In genomic region chr6:115606461-115606860, GRCm38 (mm10) we compare ENCODE assay signal across 24 mouse cellular contexts. TPM values are rescaled to one million over a fixed set of nuclear protein-coding genes. Genes with fewer than 3 reads are reported as not detected.
DNase-seq lines count a peak whose midpoint lies in the region; ATAC-seq and TF ChIP-seq lines count a peak whose summit lies in the region.
"Had no signal": no experiment of that assay in that cellular context is flagged by ENCODE, and none has a peak within 500 bp of the region (broad histone marks: within the 10 kb centered on the region; RNA-seq: fewer than 3 reads in every experiment).

No protein-coding gene starts in this region.

- H3K27ac ChIP-seq in hindbrain, embryonic 13.5 days: no peak overlapping the region
- H3K27ac ChIP-seq in hindbrain, postnatal 0 days: no peak overlapping the region
- H3K27ac ChIP-seq in forebrain, postnatal 0 days (ENCODE audit: low read depth, low read length): no peak overlapping the region
- H3K27ac ChIP-seq: embryonic facial prominence, embryonic 15.5 days; forebrain, embryonic 10.5 days; heart, adult 2 months; heart, embryonic 15.5 days; hindbrain, embryonic 14.5 days had no signal

- TF ChIP-seq CTCF in hindbrain, postnatal 0 days (IDR thresholded peaks at IDR 0.05; ENCODE audit: low read depth): no peak
- no peak for TF ChIP-seq CTCF in forebrain, postnatal 0 days (IDR thresholded peaks at IDR 0.05; ENCODE audit: low read depth)

- peak; percentile 64 for DNase-seq in adrenal gland, adult 2 months
- no peak for DNase-seq in adrenal gland, postnatal 10 days
- no peak for DNase-seq in hindbrain, postnatal 0 days (ENCODE audit: low spot score)
- peak; percentile 35 for DNase-seq in 3T3-L1 (ENCODE audit: low read depth, low spot score)
- peak; percentile 11 to 28 for DNase-seq in adrenal gland, postnatal 36 days
- DNase-seq in forebrain, postnatal 0 days: no peak
- DNase-seq: cerebellum, adult 8-10 months; cerebellum, postnatal 14 days; embryo, embryonic 11 days; gastrocnemius, postnatal 10 days; heart, adult 2 months; heart, postnatal 14 days had no signal

- H3K27me3 ChIP-seq in hindbrain, embryonic 13.5 days: no peaks in the 10 kb centered on the region
- H3K27me3 ChIP-seq in hindbrain, postnatal 0 days (ENCODE audit: insufficient read depth, low read length): no peaks in the 10 kb centered on the region
- no peaks in the 10 kb centered on the region for H3K27me3 ChIP-seq in forebrain, postnatal 0 days (ENCODE audit: insufficient read depth, low read length)
- H3K27me3 ChIP-seq: CH12.LX; embryonic facial prominence, embryonic 15.5 days; heart, embryonic 15.5 days had no signal

- no peak for ATAC-seq in hindbrain, embryonic 13.5 days (ENCODE audit: low FRiP score)
- ATAC-seq in hindbrain, postnatal 0 days: no peak
- no peak for ATAC-seq in forebrain, postnatal 0 days
- ATAC-seq: forebrain, embryonic 14.5 days; intestine, embryonic 16.5 days had no signal

- H3K9me3 ChIP-seq in hindbrain, embryonic 13.5 days: no peaks in the 10 kb centered on the region
- no peaks in the 10 kb centered on the region for H3K9me3 ChIP-seq in hindbrain, postnatal 0 days (ENCODE audit: low read length)
- H3K9me3 ChIP-seq in forebrain, postnatal 0 days (ENCODE audit: low read length): no peaks in the 10 kb centered on the region
- H3K9me3 ChIP-seq: embryonic facial prominence, embryonic 15.5 days; forebrain, embryonic 10.5 days; heart, embryonic 15.5 days had no signal

- peaks cover 33% of the 10 kb centered on the region for H3K36me3 ChIP-seq in hindbrain, embryonic 13.5 days
- peaks cover 18% of the 10 kb centered on the region for H3K36me3 ChIP-seq in hindbrain, postnatal 0 days (ENCODE audit: insufficient read depth, low read length)
- peaks cover 22% of the 10 kb centered on the region for H3K36me3 ChIP-seq in forebrain, postnatal 0 days (ENCODE audit: insufficient read depth)
- H3K36me3 ChIP-seq: heart, embryonic 15.5 days had no signal

- 88% methylated on average over 1 of the region's 1 CpGs for WGBS in hindbrain, embryonic 13.5 days
- WGBS in hindbrain, postnatal 0 days: 71% methylated on average over 1 of the region's 1 CpGs
- 96% methylated on average over 1 of the region's 1 CpGs for WGBS in forebrain, postnatal 0 days

- H3K4me1 ChIP-seq in hindbrain, embryonic 13.5 days (replicated peaks): peaks cover 24% of the 10 kb centered on the region
- H3K4me1 ChIP-seq in hindbrain, postnatal 0 days (ENCODE audit: insufficient read depth, low read length): peaks cover 10% of the 10 kb centered on the region; the same call in 1 of the 2 replicates
- H3K4me1 ChIP-seq in forebrain, postnatal 0 days (ENCODE audit: insufficient read depth): no peaks in the 10 kb centered on the region

- no peak overlapping the region for H3K4me3 ChIP-seq in hindbrain, embryonic 13.5 days
- H3K4me3 ChIP-seq in hindbrain, postnatal 0 days (ENCODE audit: low read length): no peak overlapping the region
- no peak overlapping the region for H3K4me3 ChIP-seq in forebrain, postnatal 0 days (ENCODE audit: low read depth, low read length)
- H3K4me3 ChIP-seq: embryonic facial prominence, embryonic 15.5 days; erythroblast, embryonic 14.5 days; forebrain, embryonic 10.5 days; heart, adult 2 months; heart, embryonic 15.5 days had no signal

- H3K4me2 ChIP-seq in hindbrain, embryonic 13.5 days: no peak overlapping the region
- no peak overlapping the region for H3K4me2 ChIP-seq in hindbrain, postnatal 0 days (ENCODE audit: low read depth, low read length)
- H3K4me2 ChIP-seq in forebrain, postnatal 0 days (ENCODE audit: low read depth): no peak overlapping the region
- H3K4me2 ChIP-seq: embryonic facial prominence, embryonic 15.5 days; heart, embryonic 11.5 days; heart, embryonic 15.5 days; hindbrain, embryonic 14.5 days had no signal

- 0 out of 2 replicates have a peak overlapping the region, but pooled peaks have one; percentile 9 for H3K9ac ChIP-seq in hindbrain, embryonic 13.5 days
- no peak overlapping the region for H3K9ac ChIP-seq in hindbrain, postnatal 0 days (replicated peaks; ENCODE audit: low read length)
- H3K9ac ChIP-seq in forebrain, postnatal 0 days: no peak overlapping the region
- H3K9ac ChIP-seq: embryonic facial prominence, embryonic 15.5 days; heart, embryonic 15.5 days; hindbrain, embryonic 14.5 days had no signal

RNA-seq across cellular contexts. Expression of gene Mkrn2, which starts 4.8 kb away (rescaled TPM):
- 10 to 100 TPM; 45.4 to 53.8 TPM for total RNA-seq in adrenal gland, adult 2 months (2021)
- 174 and 225 TPM in 2 replicates for polyA plus RNA-seq in adrenal gland, adult 2 months (2012; rRNA removed)
- total RNA-seq in adrenal gland, postnatal 10 days (2021): 10 to 100 TPM; 32.1 to 34.1 TPM
- polyA plus RNA-seq in hindbrain, embryonic 13.5 days (2015; fragmentation: Nextera tagmentation; extraction: Ambion mirVana): 30.2 and 36.7 TPM in 2 replicates
- 25.2 and 29.4 TPM in 2 replicates for total RNA-seq in hindbrain, postnatal 0 days (2014; rRNA removed)
- polyA plus RNA-seq in hindbrain, postnatal 0 days (2015; fragmentation: Nextera tagmentation; extraction: Ambion mirVana): 37.4 and 40.6 TPM in 2 replicates
- total RNA-seq in adrenal gland, postnatal 36 days (2021): 10 to 100 TPM; 36.6 to 45.2 TPM
- total RNA-seq in forebrain, postnatal 0 days (2014; rRNA removed): 25.4 and 28.2 TPM in 2 replicates
- 43.7 and 46.0 TPM in 2 replicates for polyA plus RNA-seq in forebrain, postnatal 0 days (2015; fragmentation: Nextera tagmentation; extraction: Ambion mirVana)

RNA-seq across cellular contexts. Expression of gene Mkrn2os, which starts 14.1 kb away (rescaled TPM):
- not detected for total RNA-seq in adrenal gland, adult 2 months (2021)
- 0.10 TPM in 1 of 2 replicates, not detected in the other for polyA plus RNA-seq in adrenal gland, adult 2 months (2012; rRNA removed)
- under 1 TPM; 0.51 to 0.81 TPM for total RNA-seq in adrenal gland, postnatal 10 days (2021)
- polyA plus RNA-seq in hindbrain, embryonic 13.5 days (2015; fragmentation: Nextera tagmentation; extraction: Ambion mirVana): 0.26 and 0.63 TPM in 2 replicates
- not detected in 2 replicates for total RNA-seq in hindbrain, postnatal 0 days (2014; rRNA removed)
- 0.32 and 0.39 TPM in 2 replicates for polyA plus RNA-seq in hindbrain, postnatal 0 days (2015; fragmentation: Nextera tagmentation; extraction: Ambion mirVana)
- total RNA-seq in adrenal gland, postnatal 36 days (2021): not detected
- total RNA-seq in forebrain, postnatal 0 days (2014; rRNA removed): 0.38 TPM in 1 of 2 replicates, not detected in the other
- 0.34 and 0.35 TPM in 2 replicates for polyA plus RNA-seq in forebrain, postnatal 0 days (2015; fragmentation: Nextera tagmentation; extraction: Ambion mirVana)
- total RNA-seq: CH12.LX; common myeloid progenitor, adult 5-6 weeks; hematopoietic stem cell, adult 5-6 weeks had no signal
- polyA plus RNA-seq: erythroblast, embryonic 14.5 days had no signal

Comparison
In these comparisons a context has a peak if more than half of its experiments do, and no peak if none do; other contexts are left out.
1. DNase-seq: peak in adrenal gland, adult 2 months (single experiment), 3T3-L1 (single experiment) and adrenal gland, postnatal 36 days (2 of 2); none in adrenal gland, postnatal 10 days (single experiment), hindbrain, postnatal 0 days (single experiment) and forebrain, postnatal 0 days (single experiment).